Mouse (Mus musculus): Measurements from ENCODE around the gene Lhpp.

The Lhpp gene

DNA sequence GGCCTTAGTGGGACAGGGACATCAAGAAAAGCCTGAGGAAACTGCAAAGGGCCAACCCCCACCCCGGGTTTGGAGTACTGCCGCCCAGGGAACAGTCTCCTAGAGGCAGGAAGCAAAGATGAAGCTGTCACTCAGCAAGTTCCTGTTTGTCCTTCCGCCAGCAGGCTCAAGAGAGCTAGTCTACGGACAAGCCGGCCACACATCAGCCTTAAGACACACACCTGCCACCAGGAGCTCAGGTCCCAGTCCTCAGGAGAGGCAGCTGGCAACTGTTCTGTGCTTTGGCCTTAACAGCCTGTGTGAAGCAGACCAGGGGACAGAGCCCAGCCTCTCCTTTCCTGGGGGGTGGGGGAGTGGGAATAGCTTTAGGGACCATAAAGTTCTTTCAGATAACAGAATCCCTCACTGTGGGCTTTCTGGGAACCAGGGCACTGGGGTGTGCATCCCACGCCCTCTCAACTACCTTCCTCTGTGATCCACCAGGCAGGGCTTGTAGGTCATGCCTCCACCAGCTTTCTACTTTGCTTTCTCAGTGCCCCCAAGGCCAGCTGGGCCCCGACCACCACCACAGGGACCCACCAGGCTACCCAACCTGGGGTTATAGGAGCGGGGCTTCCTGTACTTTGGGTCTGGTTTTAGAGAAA is 103.2 kb downstream of the Lhpp start:
- DNase-seq = peak; percentile 76 to 82

DNA sequence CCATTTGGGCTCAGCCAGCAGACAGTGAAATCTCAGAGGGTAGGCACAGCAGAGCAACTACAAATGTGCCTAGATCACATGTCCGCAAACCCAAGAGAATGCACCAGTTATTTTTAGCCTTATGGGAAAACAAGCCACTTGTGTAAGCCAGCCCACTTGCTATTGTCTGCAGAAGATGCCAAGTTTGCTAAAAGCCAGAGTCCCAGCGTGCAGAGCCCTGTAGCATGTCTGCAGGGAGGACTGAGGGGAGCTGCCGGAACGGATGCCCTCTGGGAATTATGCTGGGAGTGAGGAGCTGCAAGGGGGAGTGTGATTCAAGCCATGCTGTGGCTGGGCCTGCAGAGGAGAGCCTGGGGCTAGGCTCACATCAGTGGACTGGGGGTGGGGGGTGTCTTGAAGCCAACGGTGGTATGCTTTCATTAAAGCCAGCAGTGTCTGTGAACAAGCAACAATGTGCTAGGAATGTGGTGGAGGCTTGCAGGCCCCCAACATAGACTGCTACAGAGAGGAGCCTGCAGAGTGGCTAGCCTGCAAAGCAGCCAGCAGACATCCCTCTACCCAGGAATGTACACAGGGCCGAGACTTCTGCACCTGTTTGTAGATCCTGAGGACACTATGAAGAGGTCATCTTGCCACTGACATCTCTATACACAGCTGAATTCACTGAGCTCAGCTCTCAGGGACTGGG is 103.9 kb downstream of the Lhpp start:
- DNase-seq = peak; percentile 64 to 77

DNA sequence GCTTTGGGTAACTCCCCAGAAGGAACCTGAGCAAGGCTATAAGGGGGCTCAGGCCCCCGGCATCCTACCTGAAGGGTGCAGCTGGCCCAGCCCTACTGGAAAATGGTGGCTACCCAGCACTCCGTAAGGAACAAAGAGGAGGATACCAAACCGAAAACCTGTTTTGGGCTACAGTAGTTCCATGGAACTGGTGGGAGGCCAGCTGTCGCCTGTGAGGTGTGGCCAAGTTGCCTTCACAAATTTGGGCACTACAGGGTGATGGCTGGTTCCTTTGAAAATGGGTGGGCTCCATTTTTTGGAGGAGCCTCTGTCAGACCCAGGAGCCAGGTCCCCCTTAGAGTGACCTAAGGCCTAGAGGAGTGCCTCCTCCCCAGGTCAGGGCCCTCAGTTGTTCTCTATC is 104.8 kb downstream of the Lhpp start:
- DNase-seq = no peak

DNA sequence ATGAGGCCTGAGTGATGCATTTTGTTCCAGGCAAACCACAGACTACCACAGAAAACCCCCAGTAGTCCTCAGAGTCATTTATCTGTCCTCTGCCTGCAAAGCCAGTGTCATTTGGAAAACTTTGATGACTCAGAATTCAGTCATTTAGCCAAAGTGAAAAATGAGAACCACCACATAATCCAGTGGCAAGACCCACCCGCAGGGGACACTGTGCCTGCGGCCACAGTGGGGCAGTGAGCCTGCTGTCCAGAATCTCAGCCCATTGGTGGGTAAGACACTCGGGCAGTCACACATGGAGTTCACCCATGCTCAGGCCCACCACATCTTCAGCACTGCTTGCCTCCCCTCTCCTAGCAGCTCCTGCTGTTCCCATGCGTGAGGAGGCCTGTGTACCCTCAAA is 109.1 kb downstream of the Lhpp start:
- no peak for DNase-seq

DNA sequence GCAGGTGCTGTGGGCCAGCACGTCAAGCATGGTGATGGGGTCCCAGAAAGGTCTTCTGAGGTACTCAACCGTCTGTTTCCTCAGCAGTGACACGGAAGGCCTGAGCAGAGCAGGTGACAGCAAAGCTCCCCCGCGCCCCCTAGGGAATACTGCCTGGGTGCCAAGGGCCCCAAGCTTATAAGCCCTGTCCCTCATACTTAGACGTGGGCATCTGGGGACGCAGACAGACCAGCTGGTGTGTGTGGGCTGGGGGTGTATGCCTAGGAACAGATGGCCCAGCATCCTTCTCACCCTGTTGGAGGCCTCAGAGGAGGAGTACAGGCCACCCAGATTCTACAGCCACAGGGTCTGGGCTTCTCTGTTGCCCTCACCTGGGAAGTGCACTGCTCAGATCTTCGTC is 110.1 kb downstream of the Lhpp start:
- no peak for DNase-seq

DNA sequence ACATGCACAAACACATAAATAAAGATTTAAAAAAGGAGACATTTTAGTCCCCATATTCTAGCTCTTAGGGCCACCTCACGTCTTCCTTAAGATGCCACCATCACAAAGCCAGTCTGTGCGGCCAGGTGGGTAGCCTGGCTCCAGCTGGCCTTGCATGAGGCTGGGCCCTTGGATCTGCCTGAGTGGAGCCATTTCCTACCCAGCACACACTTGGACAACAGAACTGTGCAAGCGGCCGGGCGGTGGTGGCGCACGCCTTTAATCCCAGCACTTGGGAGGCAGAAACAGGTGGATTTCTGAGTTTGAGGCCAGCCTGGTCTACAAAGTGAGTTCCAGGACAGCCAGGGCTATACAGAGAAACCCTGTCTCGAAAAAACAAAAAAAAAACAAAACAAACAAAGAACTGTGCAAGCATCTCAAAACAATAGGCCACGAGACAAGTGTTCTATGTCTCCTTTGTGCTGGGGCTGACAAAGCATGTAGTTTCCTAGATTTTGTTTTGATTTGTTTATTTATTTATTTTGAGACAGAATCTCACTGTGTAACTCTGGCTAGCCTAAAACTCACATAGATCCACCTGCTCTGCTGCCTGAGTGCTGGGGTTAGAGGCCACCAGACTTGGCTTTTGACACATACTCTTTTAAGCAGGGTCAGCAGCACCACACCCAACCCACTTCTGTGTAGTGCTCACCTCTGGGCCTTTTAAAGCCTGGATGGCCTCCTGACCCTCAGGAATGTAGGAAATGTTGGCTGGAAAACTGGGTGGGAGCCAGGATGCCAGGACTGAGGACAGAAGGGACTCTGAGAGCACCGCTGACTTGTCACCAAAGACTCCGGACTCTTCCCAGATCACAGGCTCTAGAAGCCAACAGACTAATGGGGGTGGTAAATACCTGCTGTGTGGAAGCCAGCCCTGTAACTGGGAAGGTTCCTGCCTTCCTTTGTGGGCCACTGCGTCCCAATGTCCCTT is 112.2 kb downstream of the Lhpp start:
- DNase-seq = peak; percentile 78 to 79

DNA sequence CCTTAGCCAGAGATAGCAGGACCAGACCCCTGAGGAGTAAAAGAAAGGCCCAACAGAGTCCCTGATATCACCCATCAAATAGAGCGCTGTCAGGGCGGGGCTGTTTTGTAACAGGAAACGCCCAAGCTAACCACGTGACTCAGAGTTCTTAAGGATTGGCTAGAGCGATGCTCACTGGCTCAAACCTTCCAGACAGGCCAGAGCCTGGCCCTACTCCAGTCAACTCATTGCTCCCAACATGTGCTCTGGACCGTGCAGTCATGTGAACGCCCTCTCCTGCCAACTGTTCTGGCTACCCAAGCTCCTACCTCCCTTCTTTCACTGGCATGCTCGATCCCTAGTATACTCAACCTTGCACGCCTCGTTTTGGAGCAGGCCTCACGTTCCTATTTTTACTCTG is 113.5 kb downstream of the Lhpp start:
- peak; percentile 95 to 98 for DNase-seq

DNA sequence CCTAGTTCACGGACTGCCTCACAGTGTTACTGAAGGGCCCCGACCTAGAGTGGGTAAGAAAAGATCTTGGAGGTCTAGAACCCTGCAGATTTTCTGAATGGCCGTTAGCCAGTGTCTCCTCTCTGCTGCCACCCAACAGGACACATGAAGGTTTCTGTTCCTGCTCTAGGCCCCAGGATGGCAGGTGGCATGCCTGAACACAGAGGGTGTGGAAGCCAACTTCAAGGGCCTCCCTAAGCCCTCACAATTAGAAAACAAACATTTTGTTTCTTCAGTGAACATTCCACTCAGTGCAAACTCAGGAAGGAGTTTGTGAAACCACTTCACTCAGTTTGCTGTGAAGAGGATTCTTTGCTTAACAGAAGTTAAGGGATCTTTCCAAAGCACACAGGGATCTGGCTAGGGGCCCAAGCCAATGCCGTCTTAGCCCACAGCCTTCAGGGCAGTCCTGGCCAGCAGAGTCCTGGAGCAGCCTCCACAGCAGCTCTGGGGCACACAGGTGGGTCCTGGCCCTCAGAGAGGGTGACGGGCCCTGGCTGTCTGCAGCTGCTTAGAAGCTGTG is 114.1 kb downstream of the Lhpp start:
- peak in 1 of 2 experiments; percentile 65 for DNase-seq

DNA sequence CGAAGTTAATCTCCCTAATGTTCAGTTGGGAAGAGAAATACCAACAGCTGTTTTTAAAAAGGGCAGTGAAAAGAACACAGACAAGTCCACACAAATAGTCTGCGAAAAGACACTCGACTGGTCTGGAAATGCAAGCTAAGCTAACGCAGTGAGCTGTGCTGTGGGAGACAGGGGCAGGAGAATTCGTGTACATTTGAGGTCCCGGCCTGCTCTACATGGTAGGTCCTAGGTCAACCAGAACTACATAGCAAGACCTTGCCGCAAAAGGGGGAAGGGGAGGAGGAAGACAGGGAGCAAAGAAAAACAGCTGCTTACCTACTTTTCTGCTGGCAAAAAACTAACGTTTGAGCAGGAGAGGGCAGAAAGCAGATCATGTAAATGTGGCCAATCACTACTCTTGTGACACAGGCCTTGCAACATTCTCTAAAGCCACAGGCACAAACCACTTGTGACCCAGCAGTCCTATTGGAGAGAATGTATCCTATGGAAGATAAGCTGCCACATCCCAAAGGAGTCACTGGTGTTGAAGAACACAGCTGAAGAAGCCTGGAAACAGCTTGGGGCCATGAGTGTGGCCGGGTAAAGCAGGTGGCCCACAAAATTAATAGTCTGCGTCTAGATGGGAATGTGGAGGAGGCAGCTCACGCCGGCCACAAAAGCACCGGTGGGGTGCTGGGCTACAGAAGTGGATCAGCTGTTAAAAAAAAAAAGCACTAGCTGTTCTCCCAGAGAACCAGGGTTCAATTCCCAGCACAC is 115.8 kb downstream of the Lhpp start:
- no peak for DNase-seq

DNA sequence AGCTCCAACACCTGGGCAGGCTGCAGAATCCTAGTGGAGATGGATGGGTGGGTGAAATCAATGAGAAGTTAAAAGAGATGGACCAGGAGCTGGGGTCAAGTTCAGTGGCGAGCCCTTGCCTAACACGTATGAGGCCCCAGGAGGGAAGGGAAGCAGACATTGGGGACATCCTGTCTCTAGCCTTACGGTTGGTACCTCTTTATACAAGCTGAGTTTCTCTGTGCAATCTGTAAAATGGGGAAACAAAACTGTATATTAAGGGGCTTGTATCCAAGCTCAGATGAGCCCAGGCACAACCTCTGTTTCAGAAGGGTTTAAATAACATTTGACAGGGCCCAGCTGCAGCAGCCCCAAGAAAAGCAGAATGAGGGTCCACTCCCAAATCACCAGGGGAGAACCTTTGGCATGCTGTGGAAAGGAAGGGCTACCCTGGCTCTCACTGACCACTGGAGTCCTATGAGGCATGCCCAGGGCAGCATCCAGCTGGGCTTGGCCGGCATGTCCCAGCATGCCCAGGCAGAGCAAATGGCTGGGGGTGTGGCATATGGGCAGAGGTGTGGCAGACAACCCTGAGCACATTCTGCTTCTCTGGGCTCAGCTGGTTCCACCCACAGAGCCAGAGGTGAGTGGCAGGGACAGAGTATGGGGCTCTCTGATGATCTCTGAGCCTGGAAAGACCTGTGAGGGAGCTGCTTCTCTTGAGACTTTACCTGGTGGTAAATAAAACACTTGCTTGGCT is 118.8 kb downstream of the Lhpp start:
- DNase-seq = peak; percentile 75 to 76

DNA sequence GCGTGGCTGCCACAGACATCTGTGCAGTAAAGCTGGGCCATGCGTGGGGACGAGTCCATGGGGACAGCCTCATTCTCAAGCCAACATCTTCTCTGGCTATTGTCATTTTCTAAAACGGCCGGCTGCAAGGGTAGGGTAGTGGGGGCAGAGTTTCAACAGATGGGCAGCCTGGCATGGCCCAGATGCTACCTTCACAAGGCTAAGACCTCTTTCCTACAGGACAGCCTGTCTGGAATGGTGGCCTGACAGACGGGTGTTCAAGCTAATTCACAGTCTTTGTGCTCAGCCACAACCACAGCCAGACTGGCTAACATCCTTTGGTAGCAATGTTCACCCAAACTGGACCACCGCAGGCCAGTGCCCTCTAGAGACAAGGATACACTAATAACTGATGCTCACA is 120.1 kb downstream of the Lhpp start:
- DNase-seq = no peak

DNA sequence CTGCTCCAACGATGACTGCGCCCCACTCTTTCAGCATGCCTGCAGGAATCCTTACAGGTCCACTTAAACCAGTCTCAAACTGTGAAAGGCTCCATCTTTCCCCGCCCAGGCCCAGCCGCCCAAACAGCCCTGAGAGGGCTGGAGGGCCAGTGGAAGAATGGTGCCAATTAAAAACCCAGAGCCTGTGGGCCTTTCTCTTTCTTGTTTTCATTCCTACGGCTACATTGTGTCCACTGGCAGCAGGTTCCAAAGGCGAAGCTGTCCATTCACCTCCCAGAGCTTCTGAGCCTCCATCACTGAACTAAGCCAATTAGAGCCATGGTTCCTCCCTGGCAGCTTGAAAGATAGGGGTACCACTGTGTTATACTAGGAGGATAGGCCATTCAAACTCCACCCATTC is 121.1 kb downstream of the Lhpp start:
- DNase-seq = no peak

DNA sequence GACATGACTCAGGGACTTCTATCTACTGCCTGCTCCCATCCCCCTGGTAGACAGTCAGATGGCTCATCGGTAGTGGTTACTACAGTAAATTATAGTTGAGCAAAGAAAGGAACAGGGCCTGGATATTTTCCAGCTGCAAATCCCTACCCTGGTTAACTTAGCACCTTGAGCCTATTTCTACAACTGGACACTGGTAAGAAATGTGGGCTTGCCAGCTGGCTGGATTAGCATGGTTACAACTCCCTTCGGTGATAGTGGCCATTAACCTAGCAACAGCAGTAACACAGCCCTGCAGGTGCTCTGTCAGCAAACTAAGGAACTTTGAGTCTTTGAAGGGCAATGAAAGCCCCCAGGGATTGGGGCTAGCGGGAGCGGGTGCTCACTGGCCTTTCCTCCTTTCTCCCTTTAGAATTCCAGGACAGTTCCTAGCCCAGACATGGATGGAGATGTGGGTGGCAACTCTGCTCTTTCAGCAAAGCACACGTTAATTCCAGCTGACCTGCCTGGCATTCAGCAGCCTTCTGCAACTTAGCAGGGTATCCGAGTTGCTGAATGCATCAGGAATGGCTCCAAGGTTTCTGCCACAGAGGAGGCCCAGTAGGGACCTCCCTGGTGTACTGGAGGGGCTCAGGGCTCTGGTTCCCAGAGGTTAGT is 121.8 kb downstream of the Lhpp start:
- DNase-seq = peak; percentile 38 to 43

DNA sequence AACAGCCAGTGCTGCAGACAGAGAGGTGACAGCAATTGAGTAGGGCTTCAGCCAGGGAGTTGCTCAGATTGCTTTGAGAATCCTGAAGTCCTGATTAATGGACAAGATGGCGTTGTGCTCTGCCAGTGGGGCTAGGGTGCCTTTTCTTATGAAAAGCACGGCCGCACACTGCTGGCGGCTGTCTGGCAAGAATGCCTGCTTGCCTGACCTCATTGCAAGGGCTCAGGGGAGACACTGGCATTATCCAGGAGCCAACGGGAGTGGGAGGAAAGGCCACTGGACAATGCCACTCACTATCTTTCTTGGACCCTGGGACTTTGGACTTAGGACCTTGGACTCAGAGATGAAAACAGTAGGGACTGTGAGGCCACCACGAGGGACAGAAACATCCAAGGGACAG is 123.1 kb downstream of the Lhpp start:
- peak; percentile 60 to 76 for DNase-seq

DNA sequence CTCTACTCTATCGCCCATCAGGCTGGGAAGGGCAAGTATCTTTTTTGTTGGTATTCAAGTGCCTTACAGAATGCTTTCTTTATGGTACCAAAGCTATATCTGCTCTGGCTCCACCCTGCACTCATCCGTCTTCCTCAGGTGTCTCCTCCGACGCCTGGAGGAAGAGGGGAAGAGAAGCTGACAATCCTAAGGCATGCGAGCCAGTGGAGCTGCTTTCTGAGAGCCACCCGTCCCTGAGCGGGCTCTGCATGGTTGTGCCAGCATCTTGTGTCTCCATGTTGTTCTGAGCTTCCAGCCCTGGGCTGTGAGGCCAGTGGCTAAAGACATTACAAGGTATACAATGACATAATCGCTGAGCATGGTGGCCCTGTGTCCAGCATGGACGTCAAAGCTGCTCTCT is 123.8 kb downstream of the Lhpp start:
- no peak for DNase-seq

DNA sequence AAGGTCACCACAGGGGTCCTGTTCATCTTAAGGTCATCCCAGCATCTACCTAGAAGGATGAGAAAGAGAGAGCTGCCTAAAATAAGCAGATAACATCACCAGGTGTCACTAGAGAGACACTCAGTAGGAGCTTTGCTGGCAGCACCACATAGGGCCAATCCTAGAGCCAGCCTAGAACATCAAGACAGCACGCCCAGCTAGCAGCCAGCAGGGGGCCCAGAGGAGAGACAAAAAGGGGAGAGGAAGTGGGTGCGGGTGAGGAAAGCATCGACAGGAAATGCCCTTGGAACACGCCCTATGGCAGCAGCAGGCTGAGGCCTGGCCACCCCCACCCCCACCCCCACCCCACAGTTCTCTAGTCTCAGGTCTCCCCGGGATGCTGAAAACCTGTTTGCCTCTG is 124.7 kb downstream of the Lhpp start:
- DNase-seq = peak; percentile 65 to 78

DNA sequence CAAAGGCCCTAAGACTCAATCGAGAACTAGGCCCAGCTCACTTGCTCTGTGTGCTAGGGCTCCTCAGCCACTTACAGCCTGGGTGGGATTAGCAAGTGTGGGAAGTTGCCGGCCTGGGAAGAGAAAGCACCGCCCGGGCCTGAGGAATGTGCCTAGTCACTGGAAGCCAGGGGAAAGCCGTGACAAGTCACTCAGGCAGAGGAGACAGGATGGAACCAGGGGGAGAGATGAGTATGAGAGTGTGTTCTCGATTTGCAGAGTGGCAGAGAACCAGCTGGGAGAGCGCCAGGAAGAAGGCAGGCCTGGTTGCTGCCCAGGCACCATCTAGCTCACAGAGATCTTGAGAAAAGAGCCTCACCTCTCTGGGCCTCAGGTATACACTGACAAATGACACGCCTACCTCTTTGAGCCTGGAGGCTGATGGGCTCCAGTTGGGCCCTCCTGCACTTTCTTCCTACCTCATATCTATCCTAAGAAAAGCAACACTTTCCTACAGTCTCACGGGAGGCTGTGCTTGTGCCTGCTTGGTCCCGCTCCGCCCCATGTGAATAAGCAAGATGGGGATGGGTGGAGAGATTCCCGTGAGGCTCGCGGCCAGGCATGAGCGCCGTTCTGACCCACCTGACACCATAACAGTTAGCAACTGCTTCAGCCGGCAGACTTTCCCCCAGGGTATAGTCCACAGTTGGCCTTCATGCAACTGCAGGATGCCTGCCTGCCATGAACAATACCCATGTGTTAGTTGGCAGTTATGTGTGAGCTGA is 125.8 kb downstream of the Lhpp start:
- DNase-seq = peak; percentile 83 to 88

DNA sequence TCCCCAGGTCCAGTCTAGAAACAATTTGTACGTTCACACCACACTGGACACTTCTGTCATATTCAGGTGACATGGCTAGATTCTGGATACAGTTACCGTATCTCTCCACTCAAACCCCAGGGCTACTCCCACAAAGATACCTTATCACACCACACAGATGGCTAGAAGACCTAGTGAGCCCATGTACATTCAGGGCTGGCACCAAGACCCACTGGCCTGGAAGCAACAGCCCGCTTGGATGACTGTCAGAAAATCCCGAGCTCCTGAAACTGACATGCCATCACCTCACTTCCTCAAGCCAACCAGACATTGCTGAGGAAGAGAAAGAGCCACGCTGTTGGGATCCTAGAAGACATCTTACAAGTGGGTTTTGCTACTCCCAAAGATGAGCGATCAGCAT is 128.4 kb downstream of the Lhpp start:
- DNase-seq = no peak

DNA sequence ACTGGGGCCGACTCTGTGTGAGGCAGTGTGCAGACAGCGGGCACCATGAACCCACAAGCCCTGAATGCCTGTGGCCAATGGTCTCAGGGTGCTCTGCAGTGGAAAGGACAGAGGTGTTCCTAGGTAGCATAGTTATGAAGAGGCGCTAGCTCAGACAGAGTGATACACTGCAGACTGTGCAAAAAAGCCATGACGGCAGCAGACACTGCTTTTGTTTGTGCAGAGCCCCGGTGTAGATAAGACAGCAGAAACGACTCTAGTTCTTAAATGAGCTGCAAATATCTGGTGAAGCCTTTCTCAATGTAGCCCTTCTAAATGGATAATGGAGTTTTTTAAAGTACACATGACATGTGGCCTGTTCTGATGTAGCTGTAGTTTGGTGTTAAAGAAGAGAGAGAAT is 129.4 kb downstream of the Lhpp start:
- DNase-seq = no peak

DNA sequence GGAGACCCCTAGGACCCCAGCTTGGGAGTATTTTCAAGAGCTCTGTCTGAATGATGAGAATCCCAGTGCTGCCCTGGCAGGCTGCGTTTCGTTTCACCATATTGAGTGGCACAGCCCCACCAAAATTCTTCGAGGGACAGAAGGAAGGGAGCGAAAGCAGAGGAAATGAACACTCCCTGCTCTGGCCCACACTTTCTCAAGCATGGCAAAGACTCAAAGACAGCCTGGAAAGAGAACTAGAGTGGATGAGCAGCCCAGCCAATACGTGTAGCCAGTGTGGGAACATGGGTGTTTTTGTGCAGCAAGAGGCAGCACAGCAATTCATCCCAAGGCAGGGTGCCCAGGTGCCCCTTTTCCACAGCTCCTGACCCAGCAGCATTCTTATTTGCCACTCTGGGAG is 132.5 kb downstream of the Lhpp start:
- no peak for DNase-seq
